Mouse (Mus musculus) lung, postnatal 0 days (tissue): ENCODE results near the gene Zfp143.
"Not testable (repeated sequence)": the region's sequence is repeated elsewhere in the genome, so short reads cannot be mapped to it uniquely, and the experiment has no call there.

ENCODE experiments used
- CTCF ChIP-seq: IDR thresholded peaks from 2 replicates; pipeline ENCODE4 v1.5.1; 2016; ENCODE audit warnings: antibody characterized with exemption, mild to moderate bottlenecking
- EP300 ChIP-seq: IDR thresholded peaks from 2 replicates; pipeline ENCODE4 v1.6.1; 2016; ENCODE audit warnings: antibody characterized with exemption, mild to moderate bottlenecking, control low read depth

- TF ChIP-seq CTCF, EP300: not testable (repeated sequence)
These were observed 47.5 kb downstream of the Zfp143 start for GRCm38 (mm10) chr7:110108524-110108923.
